In the genomic region with DNA sequence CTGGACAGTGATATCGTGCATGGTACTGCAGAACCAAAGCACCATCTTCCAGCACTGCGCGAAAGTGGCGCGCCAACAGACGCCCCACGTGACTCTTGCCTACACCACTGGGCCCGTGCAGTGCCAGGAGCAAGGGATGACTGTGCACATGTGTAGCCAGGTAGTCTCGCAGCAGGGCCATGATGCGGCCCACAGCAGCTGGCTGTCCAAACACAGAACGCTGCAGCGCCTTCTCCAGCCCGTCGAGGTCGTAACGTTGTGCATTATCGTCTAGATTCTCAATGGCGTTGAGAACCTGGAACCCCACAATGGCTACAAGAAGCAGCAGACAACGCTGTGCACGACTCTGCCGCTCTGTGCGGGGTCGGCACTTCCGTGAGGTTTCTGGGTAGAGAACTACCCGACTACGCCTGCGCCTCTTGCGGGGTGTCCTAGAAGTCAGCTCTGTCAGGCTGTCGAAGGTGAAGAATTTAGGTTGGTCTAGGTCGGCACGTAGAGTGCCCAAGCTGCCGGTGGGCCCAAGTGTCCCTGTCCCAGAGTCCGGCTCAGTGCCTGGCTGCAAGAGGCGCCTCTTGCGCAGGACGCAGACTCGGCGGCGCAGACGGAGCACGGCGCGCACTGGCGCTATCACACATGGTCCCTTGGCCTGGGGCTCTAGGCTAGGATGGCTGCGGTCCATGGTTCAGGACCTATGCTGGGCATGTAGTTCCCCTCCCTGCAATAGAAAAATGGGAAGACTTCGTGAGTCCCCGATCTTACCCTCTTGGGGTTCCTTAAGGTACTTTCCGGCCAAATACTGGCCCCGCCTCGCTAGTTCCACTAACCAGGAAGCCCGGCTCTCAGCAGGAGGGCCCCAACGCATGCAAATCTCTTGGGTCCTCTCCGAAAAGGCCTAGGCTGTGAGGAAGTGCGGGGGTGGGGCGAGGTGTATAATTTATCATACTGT, we compare ENCODE assay signal across 1 mouse cellular context.
A peak's percentile ranks its signal among the peaks of the same experiment; 100 is the strongest.
TF ChIP-seq lines count a peak whose summit lies in the region.

No protein-coding gene starts in this region.

TF ChIP-seq in CH12.LX, 34 proteins besides CTCF, POLR2A, EP300 and RAD21 (continued from another document):
- no peak for TF ChIP-seq GABPA (IDR thresholded peaks at IDR 0.05; ENCODE audit: insufficient replicate concordance, low read depth, low read length)
- TF ChIP-seq MEF2A (IDR thresholded peaks at IDR 0.05; ENCODE audit: borderline replicate concordance, low read depth, low read length): peak; percentile 73
- TF ChIP-seq NELFE (IDR thresholded peaks at IDR 0.05; ENCODE audit: low read depth, low read length): no peak; the same call in 1 of the 2 replicates
- peak; percentile 95 for TF ChIP-seq ELF1 (IDR thresholded peaks at IDR 0.05; ENCODE audit: low read depth, low read length)
- TF ChIP-seq MYC (IDR thresholded peaks at IDR 0.05; ENCODE audit: low read depth, low read length): peak; percentile 78
- TF ChIP-seq UBTF (IDR thresholded peaks at IDR 0.05; ENCODE audit: low read depth, low read length): peak; percentile 48; the same call in 1 of the 2 replicates
- peak; percentile 70 for TF ChIP-seq HCFC1 (IDR thresholded peaks at IDR 0.05; ENCODE audit: low read depth, low read length)
- TF ChIP-seq ZMIZ1 (IDR thresholded peaks at IDR 0.05; ENCODE audit: low read depth, low read length): peak; percentile 53; the same call in 1 of the 2 replicates
